ENCODE assay signal across 7 mouse cellular contexts in the genomic region with DNA sequence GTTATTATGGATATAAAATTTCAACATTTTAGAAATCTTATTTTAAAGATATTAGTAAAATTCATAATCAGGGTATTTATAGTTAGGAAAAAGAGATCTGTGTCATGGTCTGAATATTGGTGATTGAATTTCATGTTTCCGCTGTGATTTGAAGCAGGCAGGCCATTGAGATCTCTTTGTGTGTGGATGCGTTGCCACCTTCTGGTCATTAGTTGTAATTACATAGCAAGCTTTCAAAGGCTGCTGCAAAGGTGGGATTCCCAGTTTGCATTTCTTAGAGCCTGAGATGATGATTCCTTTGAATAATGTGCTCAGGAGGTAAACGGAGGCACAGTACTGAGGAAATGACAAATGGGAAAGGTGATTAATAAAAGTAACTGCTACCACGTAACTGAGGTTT. TPM values are rescaled to one million over a fixed set of nuclear protein-coding genes. Genes with fewer than 3 reads are reported as not detected.
DNase-seq lines count a peak whose midpoint lies in the region.

No protein-coding gene starts in this region.

- peak; percentile 3 for DNase-seq in 3134 (ENCODE audit: extremely low read depth, insufficient read length, low spot score)
- peak; percentile 55 for DNase-seq in 416B (ENCODE audit: low read depth)
- DNase-seq in cerebellum, adult 8-10 months = peak; percentile 10
- peak; percentile 6 to 37 for DNase-seq in frontal cortex, postnatal 10 days (ENCODE audit: low spot score in 2 of 2)
- peak; percentile 17 to 73 for DNase-seq in layer of hippocampus, adult 18-20 months (ENCODE audit: low spot score in 2 of 2)
- peak; percentile 61 for DNase-seq in mesoderm, embryonic 11.5 days (ENCODE audit: low read depth, low spot score)
- DNase-seq in yolk sac, embryonic 10.5 days (ENCODE audit: low spot score) = no peak

RNA-seq across cellular contexts. Expression of gene Olfr996, which starts 17.8 kb away (rescaled TPM):
- not detected for total RNA-seq in layer of hippocampus, adult 18-20 months (2021)

RNA-seq across cellular contexts. Expression of gene Olfr998, which starts 27.6 kb away (rescaled TPM):
- not detected for total RNA-seq in layer of hippocampus, adult 18-20 months (2021)

RNA-seq across cellular contexts. Expression of gene 4833423E24Rik, which starts 42.4 kb away (rescaled TPM):
- under 1 TPM in 1 of 2 experiments, not detected in 1; 0.23 TPM for total RNA-seq in layer of hippocampus, adult 18-20 months (2021)

RNA-seq across cellular contexts. Expression of gene Olfr1000, which starts 50.5 kb away (rescaled TPM):
- total RNA-seq in layer of hippocampus, adult 18-20 months (2021) = not detected
